In genomic region chr1:180762679-180763078, GRCm38 (mm10) we compare ENCODE assay signal across 13 mouse cellular contexts. TPM values are rescaled to one million over a fixed set of nuclear protein-coding genes. Genes with fewer than 3 reads are reported as not detected.
DNase-seq lines count a peak whose midpoint lies in the region; ATAC-seq lines count a peak whose summit lies in the region.
"Had no signal": no experiment of that assay in that cellular context is flagged by ENCODE, and none has a peak within 500 bp of the region (broad histone marks: within the 10 kb centered on the region; RNA-seq: fewer than 3 reads in every experiment).

No protein-coding gene starts in this region.

- peaks cover 13% of the 10 kb centered on the region for H3K4me1 ChIP-seq in intestine, embryonic 15.5 days (replicated peaks)
- peaks cover 26% of the 10 kb centered on the region for H3K4me1 ChIP-seq in intestine, embryonic 16.5 days (ENCODE audit: control insufficient read depth, insufficient read depth, low read length)
- peaks cover 16% of the 10 kb centered on the region for H3K4me1 ChIP-seq in neural tube, embryonic 13.5 days (replicated peaks)
- H3K4me1 ChIP-seq in neural tube, embryonic 15.5 days = peaks cover 11% of the 10 kb centered on the region
- peaks cover 10% of the 10 kb centered on the region for H3K4me1 ChIP-seq in limb, embryonic 12.5 days (replicated peaks)
- H3K4me1 ChIP-seq in stomach, embryonic 16.5 days (ENCODE audit: control insufficient read depth, insufficient read depth, low read length) = peaks cover 7% of the 10 kb centered on the region

- 75% methylated on average over 8 of the region's 8 CpGs for WGBS in intestine, embryonic 15.5 days
- 77% methylated on average over 8 of the region's 8 CpGs for WGBS in intestine, embryonic 16.5 days
- WGBS in neural tube, embryonic 13.5 days = 87% methylated on average over 8 of the region's 8 CpGs
- WGBS in neural tube, embryonic 15.5 days = 84% methylated on average over 8 of the region's 8 CpGs
- 79% methylated on average over 8 of the region's 8 CpGs for WGBS in limb, embryonic 12.5 days
- WGBS in stomach, embryonic 16.5 days = 70% methylated on average over 8 of the region's 8 CpGs

- no peaks in the 10 kb centered on the region for H3K36me3 ChIP-seq in intestine, embryonic 15.5 days
- no peaks in the 10 kb centered on the region for H3K36me3 ChIP-seq in intestine, embryonic 16.5 days (ENCODE audit: control insufficient read depth, insufficient read depth, low read length)
- no peaks in the 10 kb centered on the region for H3K36me3 ChIP-seq in neural tube, embryonic 13.5 days
- H3K36me3 ChIP-seq in neural tube, embryonic 15.5 days = no peaks in the 10 kb centered on the region
- no peaks in the 10 kb centered on the region for H3K36me3 ChIP-seq in limb, embryonic 12.5 days
- H3K36me3 ChIP-seq in stomach, embryonic 16.5 days (ENCODE audit: control insufficient read depth, insufficient read depth, low read length) = no peaks in the 10 kb centered on the region
- H3K36me3 ChIP-seq: embryonic facial prominence, embryonic 12.5 days had no signal

- H3K9ac ChIP-seq in intestine, embryonic 15.5 days = no peak overlapping the region
- no peak overlapping the region for H3K9ac ChIP-seq in intestine, embryonic 16.5 days (ENCODE audit: low read depth, low read length)
- H3K9ac ChIP-seq in neural tube, embryonic 13.5 days = no peak overlapping the region
- no peak overlapping the region for H3K9ac ChIP-seq in neural tube, embryonic 15.5 days (replicated peaks)
- H3K9ac ChIP-seq in limb, embryonic 12.5 days (replicated peaks) = no peak overlapping the region
- no peak overlapping the region for H3K9ac ChIP-seq in stomach, embryonic 16.5 days (ENCODE audit: low read length)

- DNase-seq in c-Kit-positive CD71-positive TER-119-positive erythroid progenitor cells, embryonic 14.5 days (ENCODE audit: low spot score) = no peak
- DNase-seq in layer of hippocampus, adult 9-10 months (ENCODE audit: low spot score) = no peak
- DNase-seq: adrenal gland, postnatal 10 days; spleen, adult 18-20 months; thymus, postnatal 14 days had no signal

- H3K4me2 ChIP-seq in intestine, embryonic 15.5 days (replicated peaks) = peak overlapping the region; percentile 91; the same call in 1 of the 2 replicates
- H3K4me2 ChIP-seq in intestine, embryonic 16.5 days (ENCODE audit: low read depth, low read length) = no peak overlapping the region
- H3K4me2 ChIP-seq in neural tube, embryonic 13.5 days = peak overlapping the region; percentile 81; the same call in 1 of the 2 replicates
- no peak overlapping the region for H3K4me2 ChIP-seq in neural tube, embryonic 15.5 days
- 0 out of 2 replicates have a peak overlapping the region, but pooled peaks have one; percentile 73 for H3K4me2 ChIP-seq in limb, embryonic 12.5 days
- peak overlapping the region; percentile 84; the same call in 1 of the 2 replicates for H3K4me2 ChIP-seq in stomach, embryonic 16.5 days (ENCODE audit: low read depth, low read length)

- ATAC-seq in intestine, embryonic 15.5 days = no peak
- ATAC-seq in intestine, embryonic 16.5 days = no peak
- ATAC-seq in neural tube, embryonic 13.5 days (ENCODE audit: low read depth) = no peak
- no peak for ATAC-seq in neural tube, embryonic 15.5 days (ENCODE audit: low FRiP score)
- no peak for ATAC-seq in limb, embryonic 12.5 days (ENCODE audit: insufficient number of reproducible peaks, insufficient read depth, low FRiP score, low TSS enrichment, low read depth)
- ATAC-seq in stomach, embryonic 16.5 days (ENCODE audit: insufficient read depth, low FRiP score) = 0 out of 2 replicates have a peak, but pooled peaks have one; percentile 18

- no peak overlapping the region for H3K4me3 ChIP-seq in intestine, embryonic 15.5 days (replicated peaks)
- H3K4me3 ChIP-seq in intestine, embryonic 16.5 days (ENCODE audit: low read length) = no peak overlapping the region
- no peak overlapping the region for H3K4me3 ChIP-seq in neural tube, embryonic 13.5 days
- no peak overlapping the region for H3K4me3 ChIP-seq in neural tube, embryonic 15.5 days (replicated peaks)
- no peak overlapping the region for H3K4me3 ChIP-seq in limb, embryonic 12.5 days (replicated peaks)
- H3K4me3 ChIP-seq in stomach, embryonic 16.5 days (replicated peaks; ENCODE audit: low read length) = no peak overlapping the region

- no peaks in the 10 kb centered on the region for H3K9me3 ChIP-seq in intestine, embryonic 15.5 days
- H3K9me3 ChIP-seq in intestine, embryonic 16.5 days (ENCODE audit: control insufficient read depth, low read length) = no peaks in the 10 kb centered on the region
- H3K9me3 ChIP-seq in neural tube, embryonic 13.5 days = no peaks in the 10 kb centered on the region
- no peaks in the 10 kb centered on the region for H3K9me3 ChIP-seq in neural tube, embryonic 15.5 days (replicated peaks)
- no peaks in the 10 kb centered on the region for H3K9me3 ChIP-seq in limb, embryonic 12.5 days
- no peaks in the 10 kb centered on the region for H3K9me3 ChIP-seq in stomach, embryonic 16.5 days (replicated peaks; ENCODE audit: control insufficient read depth, low read length)
- H3K9me3 ChIP-seq: embryonic facial prominence, embryonic 12.5 days; megakaryocyte, embryonic 14.5 days had no signal

- H3K27me3 ChIP-seq in intestine, embryonic 15.5 days (replicated peaks) = no peaks in the 10 kb centered on the region
- H3K27me3 ChIP-seq in intestine, embryonic 16.5 days (replicated peaks; ENCODE audit: control insufficient read depth, insufficient read depth, low read length) = no peaks in the 10 kb centered on the region; the same call in 1 of the 2 replicates
- peaks cover 8% of the 10 kb centered on the region; the same call in 1 of the 2 replicates for H3K27me3 ChIP-seq in neural tube, embryonic 13.5 days
- no peaks in the 10 kb centered on the region; the same call in 1 of the 2 replicates for H3K27me3 ChIP-seq in neural tube, embryonic 15.5 days (replicated peaks)
- peaks cover 7% of the 10 kb centered on the region; the same call in 1 of the 2 replicates for H3K27me3 ChIP-seq in limb, embryonic 12.5 days
- H3K27me3 ChIP-seq in stomach, embryonic 16.5 days (ENCODE audit: control insufficient read depth, insufficient read depth, low read length) = no peaks in the 10 kb centered on the region

- no peak overlapping the region for H3K27ac ChIP-seq in intestine, embryonic 15.5 days
- no peak overlapping the region; the same call in 1 of the 2 replicates for H3K27ac ChIP-seq in intestine, embryonic 16.5 days (ENCODE audit: low read length)
- H3K27ac ChIP-seq in neural tube, embryonic 13.5 days (replicated peaks) = no peak overlapping the region
- H3K27ac ChIP-seq in neural tube, embryonic 15.5 days (replicated peaks) = no peak overlapping the region
- no peak overlapping the region for H3K27ac ChIP-seq in limb, embryonic 12.5 days
- H3K27ac ChIP-seq in stomach, embryonic 16.5 days (ENCODE audit: low read length) = peak overlapping the region; percentile 74
- H3K27ac ChIP-seq: embryonic facial prominence, embryonic 12.5 days had no signal

RNA-seq across cellular contexts. Expression of gene Acbd3, which starts 36.8 kb away (rescaled TPM):
- polyA plus RNA-seq in intestine, embryonic 15.5 days (2015; fragmentation: Nextera tagmentation; extraction: Ambion mirVana) = 18.8 and 20.0 TPM in 2 replicates
- polyA plus RNA-seq in intestine, embryonic 16.5 days (2015; fragmentation: Nextera tagmentation; extraction: Ambion mirVana) = 17.1 and 17.5 TPM in 2 replicates
- 25.6 and 26.8 TPM in 2 replicates for polyA plus RNA-seq in neural tube, embryonic 13.5 days (2015; fragmentation: Nextera tagmentation; extraction: Ambion mirVana)
- 23.5 and 24.4 TPM in 2 replicates for polyA plus RNA-seq in neural tube, embryonic 15.5 days (2015; fragmentation: Nextera tagmentation; extraction: Ambion mirVana)
- polyA plus RNA-seq in limb, embryonic 12.5 days (2016; fragmentation: Nextera tagmentation; extraction: Ambion mirVana) = 25.3 and 26.9 TPM in 2 replicates
- polyA plus RNA-seq in stomach, embryonic 16.5 days (2015; fragmentation: Nextera tagmentation; extraction: Ambion mirVana) = 19.2 and 21.0 TPM in 2 replicates

RNA-seq across cellular contexts. Expression of gene H3f3a, which starts 51.1 kb away (rescaled TPM):
- 1,771 and 1,977 TPM in 2 replicates for polyA plus RNA-seq in intestine, embryonic 15.5 days (2015; fragmentation: Nextera tagmentation; extraction: Ambion mirVana)
- 1,661 and 1,810 TPM in 2 replicates for polyA plus RNA-seq in intestine, embryonic 16.5 days (2015; fragmentation: Nextera tagmentation; extraction: Ambion mirVana)
- polyA plus RNA-seq in neural tube, embryonic 13.5 days (2015; fragmentation: Nextera tagmentation; extraction: Ambion mirVana) = 3,608 and 3,867 TPM in 2 replicates
- 2,562 and 2,745 TPM in 2 replicates for polyA plus RNA-seq in neural tube, embryonic 15.5 days (2015; fragmentation: Nextera tagmentation; extraction: Ambion mirVana)
- polyA plus RNA-seq in limb, embryonic 12.5 days (2016; fragmentation: Nextera tagmentation; extraction: Ambion mirVana) = 3,393 and 3,612 TPM in 2 replicates
- polyA plus RNA-seq in stomach, embryonic 16.5 days (2015; fragmentation: Nextera tagmentation; extraction: Ambion mirVana) = 1,948 and 2,131 TPM in 2 replicates

Comparison
In these comparisons a context has a peak if more than half of its experiments do, and no peak if none do; other contexts are left out.
1. H3K4me2 ChIP-seq: peak in intestine, embryonic 15.5 days (single experiment), neural tube, embryonic 13.5 days (single experiment), limb, embryonic 12.5 days (single experiment) and stomach, embryonic 16.5 days (single experiment); none in intestine, embryonic 16.5 days (single experiment) and neural tube, embryonic 15.5 days (single experiment).